Mouse (Mus musculus): Measurements from ENCODE around the gene Slc44a1. TPM values are rescaled to one million over a fixed set of nuclear protein-coding genes. Genes with fewer than 3 reads are reported as not detected.

The Slc44a1 gene
- total RNA-seq, 1 experiment from 2014 or later: 11.2 TPM

Other genes with a start within 250 kb of the Slc44a1 start
- 5.9 and 30.7 TPM in 2 replicates for gene Fsd1l, start 191.1 kb downstream of the Slc44a1 start, total RNA-seq (2017)